Comparison of ENCODE assay signal across 7 mouse cellular contexts in genomic region chr2:84728191-84728590, GRCm38 (mm10). TPM values are rescaled to one million over a fixed set of nuclear protein-coding genes. Genes with fewer than 3 reads are reported as not detected.
DNase-seq lines count a peak whose midpoint lies in the region; ATAC-seq and TF ChIP-seq lines count a peak whose summit lies in the region.
"Not testable (repeated sequence)": the region's sequence is repeated elsewhere in the genome, so short reads cannot be mapped to it uniquely, and the experiment has no call there.

No protein-coding gene starts in this region.

- peaks cover 30% of the 10 kb centered on the region for H3K36me3 ChIP-seq in E14TG2a.4 (ENCODE audit: insufficient read depth, low read length)
- H3K36me3 ChIP-seq in forebrain, embryonic 12.5 days (replicated peaks), result peaks cover 22% of the 10 kb centered on the region
- not testable (repeated sequence) for H3K36me3 ChIP-seq in heart, embryonic 11.5 days (ENCODE audit: control insufficient read depth, insufficient read depth, low read length); midbrain, embryonic 15.5 days (replicated peaks)
- peaks cover 26% of the 10 kb centered on the region for H3K36me3 ChIP-seq in kidney, embryonic 15.5 days
- peaks cover 31% of the 10 kb centered on the region for H3K36me3 ChIP-seq in liver, embryonic 13.5 days
- H3K36me3 ChIP-seq in liver, postnatal 0 days (replicated peaks; ENCODE audit: insufficient read depth, low read length), result peaks cover 27% of the 10 kb centered on the region

- H3K4me3 ChIP-seq in E14TG2a.4 (replicated peaks; ENCODE audit: low read length), result peak overlapping the region; percentile 90; the same call in 1 of the 2 replicates
- not testable (repeated sequence) for H3K4me3 ChIP-seq in forebrain, embryonic 12.5 days (replicated peaks); heart, embryonic 11.5 days (ENCODE audit: low read depth, low read length); liver, postnatal 0 days (ENCODE audit: low read depth, low read length)
- H3K4me3 ChIP-seq in kidney, embryonic 15.5 days (replicated peaks), result peak overlapping the region; percentile 57; the same call in 1 of the 2 replicates
- peak overlapping the region; percentile 79 for H3K4me3 ChIP-seq in liver, embryonic 13.5 days (replicated peaks)
- H3K4me3 ChIP-seq in midbrain, embryonic 15.5 days, result peak overlapping the region; percentile 58; the same call in 1 of the 2 replicates

- not testable (repeated sequence) for ATAC-seq in forebrain, embryonic 12.5 days (ENCODE audit: low FRiP score); heart, embryonic 11.5 days (replicated peaks; ENCODE audit: insufficient number of reproducible peaks, low FRiP score, low TSS enrichment); kidney, embryonic 15.5 days (replicated peaks; ENCODE audit: low FRiP score); liver, embryonic 13.5 days (ENCODE audit: low read depth); liver, postnatal 0 days; midbrain, embryonic 15.5 days (replicated peaks)

- TF ChIP-seq EP300 in liver, postnatal 0 days (IDR thresholded peaks at IDR 0.05; ENCODE audit: low read depth), result not testable (repeated sequence)

- not testable (repeated sequence) for DNase-seq in liver, embryonic 13.5 days; liver, postnatal 0 days

- not testable (repeated sequence) for TF ChIP-seq CTCF in E14TG2a.4 (conservative IDR thresholded peaks at IDR 0.05; ENCODE audit: low read length); liver, postnatal 0 days (IDR thresholded peaks at IDR 0.05; ENCODE audit: low read depth)

- H3K27me3 ChIP-seq in E14TG2a.4 (ENCODE audit: insufficient read depth, low read length), result peaks cover 24% of the 10 kb centered on the region
- H3K27me3 ChIP-seq in forebrain, embryonic 12.5 days; heart, embryonic 11.5 days (ENCODE audit: control insufficient read depth, insufficient read depth, low read length); kidney, embryonic 15.5 days; liver, embryonic 13.5 days; liver, postnatal 0 days (ENCODE audit: insufficient read depth, low read length); midbrain, embryonic 15.5 days (replicated peaks): not testable (repeated sequence)

- H3K4me1 ChIP-seq in E14TG2a.4 (replicated peaks; ENCODE audit: low read depth, low read length), result peaks cover 40% of the 10 kb centered on the region
- H3K4me1 ChIP-seq in forebrain, embryonic 12.5 days, result peaks cover 23% of the 10 kb centered on the region
- not testable (repeated sequence) for H3K4me1 ChIP-seq in heart, embryonic 11.5 days (ENCODE audit: control insufficient read depth, insufficient read depth, low read length)
- H3K4me1 ChIP-seq in kidney, embryonic 15.5 days, result peaks cover 20% of the 10 kb centered on the region
- H3K4me1 ChIP-seq in liver, embryonic 13.5 days (replicated peaks), result peaks cover 89% of the 10 kb centered on the region
- peaks cover 48% of the 10 kb centered on the region for H3K4me1 ChIP-seq in liver, postnatal 0 days (ENCODE audit: insufficient read depth)
- H3K4me1 ChIP-seq in midbrain, embryonic 15.5 days, result peaks cover 31% of the 10 kb centered on the region

- not testable (repeated sequence) for H3K9me3 ChIP-seq in E14TG2a.4 (ENCODE audit: low read length); forebrain, embryonic 12.5 days; heart, embryonic 11.5 days (replicated peaks; ENCODE audit: control insufficient read depth, low read length); kidney, embryonic 15.5 days (replicated peaks); liver, embryonic 13.5 days (replicated peaks); liver, postnatal 0 days (ENCODE audit: low read length); midbrain, embryonic 15.5 days

- WGBS in forebrain, embryonic 12.5 days, result 81% methylated on average over 5 of the region's 5 CpGs
- WGBS in heart, embryonic 11.5 days (ENCODE audit: insufficient replicate concordance), result 74% methylated on average over 5 of the region's 5 CpGs
- whole genome bisulfite sequencing in kidney, embryonic 15.5 days, result 81% methylated on average over 5 of the region's 5 CpGs
- 80% methylated on average over 5 of the region's 5 CpGs for WGBS in liver, embryonic 13.5 days (ENCODE audit: insufficient replicate concordance)
- 80% methylated on average over 5 of the region's 5 CpGs for WGBS in liver, postnatal 0 days (ENCODE audit: insufficient replicate concordance)
- 83% methylated on average over 5 of the region's 5 CpGs for WGBS in midbrain, embryonic 15.5 days

- peak overlapping the region; percentile 68; the same call in 1 of the 2 replicates for H3K4me2 ChIP-seq in forebrain, embryonic 12.5 days
- peak overlapping the region; percentile 89; the same call in 1 of the 2 replicates for H3K4me2 ChIP-seq in heart, embryonic 11.5 days
- H3K4me2 ChIP-seq in kidney, embryonic 15.5 days, result not testable (repeated sequence)
- peak overlapping the region; percentile 72 for H3K4me2 ChIP-seq in liver, embryonic 13.5 days
- peak overlapping the region; percentile 80 for H3K4me2 ChIP-seq in liver, postnatal 0 days (ENCODE audit: low read depth, low read length)
- peak overlapping the region; percentile 72; the same call in 1 of the 2 replicates for H3K4me2 ChIP-seq in midbrain, embryonic 15.5 days

- not testable (repeated sequence) for H3K9ac ChIP-seq in forebrain, embryonic 12.5 days; heart, embryonic 11.5 days (ENCODE audit: low read depth, low read length); kidney, embryonic 15.5 days; liver, postnatal 0 days (replicated peaks); midbrain, embryonic 15.5 days
- peak overlapping the region; percentile 75; the same call in 1 of the 2 replicates for H3K9ac ChIP-seq in liver, embryonic 13.5 days

- H3K27ac ChIP-seq in forebrain, embryonic 12.5 days; heart, embryonic 11.5 days (ENCODE audit: low read depth, low read length); kidney, embryonic 15.5 days; midbrain, embryonic 15.5 days: not testable (repeated sequence)
- H3K27ac ChIP-seq in liver, embryonic 13.5 days, result peak overlapping the region; percentile 89; the same call in 1 of the 2 replicates
- peak overlapping the region; percentile 84; the same call in 1 of the 2 replicates for H3K27ac ChIP-seq in liver, postnatal 0 days (ENCODE audit: low read depth)

RNA-seq across cellular contexts. Expression of gene Clp1, which starts 1.0 kb away (rescaled TPM):
- polyA plus RNA-seq in forebrain, embryonic 12.5 days (2016; fragmentation: Nextera tagmentation; extraction: Ambion mirVana), result 39.9 and 40.7 TPM in 2 replicates
- polyA plus RNA-seq in heart, embryonic 11.5 days (2014; fragmentation: Nextera tagmentation; extraction: Ambion mirVana), result 26.6 and 30.4 TPM in 2 replicates
- 29.1 and 31.6 TPM in 2 replicates for polyA plus RNA-seq in kidney, embryonic 15.5 days (2015; fragmentation: Nextera tagmentation; extraction: Ambion mirVana)
- 60.3 and 69.1 TPM in 2 replicates for polyA plus RNA-seq in liver, embryonic 13.5 days (2015; fragmentation: Nextera tagmentation; extraction: Ambion mirVana)
- 31.7 and 32.1 TPM in 2 replicates for polyA plus RNA-seq in liver, postnatal 0 days (2015; fragmentation: Nextera tagmentation; extraction: Ambion mirVana)
- 24.4 and 25.2 TPM in 2 replicates for polyA plus RNA-seq in midbrain, embryonic 15.5 days (2015; fragmentation: Nextera tagmentation; extraction: Ambion mirVana)

RNA-seq across cellular contexts. Expression of gene Ypel4, which starts 5.7 kb away (rescaled TPM):
- 18.7 and 19.6 TPM in 2 replicates for polyA plus RNA-seq in forebrain, embryonic 12.5 days (2016; fragmentation: Nextera tagmentation; extraction: Ambion mirVana)
- 8.5 and 13.8 TPM in 2 replicates for polyA plus RNA-seq in heart, embryonic 11.5 days (2014; fragmentation: Nextera tagmentation; extraction: Ambion mirVana)
- polyA plus RNA-seq in kidney, embryonic 15.5 days (2015; fragmentation: Nextera tagmentation; extraction: Ambion mirVana), result 8.7 and 9.4 TPM in 2 replicates
- 57.8 and 64.2 TPM in 2 replicates for polyA plus RNA-seq in liver, embryonic 13.5 days (2015; fragmentation: Nextera tagmentation; extraction: Ambion mirVana)
- 18.4 and 20.9 TPM in 2 replicates for polyA plus RNA-seq in liver, postnatal 0 days (2015; fragmentation: Nextera tagmentation; extraction: Ambion mirVana)
- polyA plus RNA-seq in midbrain, embryonic 15.5 days (2015; fragmentation: Nextera tagmentation; extraction: Ambion mirVana), result 27.5 and 28.0 TPM in 2 replicates

RNA-seq across cellular contexts. Expression of gene Zdhhc5, which starts 13.2 kb away (rescaled TPM):
- 28.1 and 31.4 TPM in 2 replicates for polyA plus RNA-seq in forebrain, embryonic 12.5 days (2016; fragmentation: Nextera tagmentation; extraction: Ambion mirVana)
- polyA plus RNA-seq in heart, embryonic 11.5 days (2014; fragmentation: Nextera tagmentation; extraction: Ambion mirVana), result 29.2 and 31.0 TPM in 2 replicates
- polyA plus RNA-seq in kidney, embryonic 15.5 days (2015; fragmentation: Nextera tagmentation; extraction: Ambion mirVana), result 29.8 and 30.2 TPM in 2 replicates
- polyA plus RNA-seq in liver, embryonic 13.5 days (2015; fragmentation: Nextera tagmentation; extraction: Ambion mirVana), result 15.8 and 22.4 TPM in 2 replicates
- polyA plus RNA-seq in liver, postnatal 0 days (2015; fragmentation: Nextera tagmentation; extraction: Ambion mirVana), result 11.3 and 13.4 TPM in 2 replicates
- 19.0 and 19.9 TPM in 2 replicates for polyA plus RNA-seq in midbrain, embryonic 15.5 days (2015; fragmentation: Nextera tagmentation; extraction: Ambion mirVana)

RNA-seq across cellular contexts. Expression of gene Gm19426, which starts 15.3 kb away (rescaled TPM):
- polyA plus RNA-seq in forebrain, embryonic 12.5 days (2016; fragmentation: Nextera tagmentation; extraction: Ambion mirVana), result 9.4 and 10.2 TPM in 2 replicates
- polyA plus RNA-seq in heart, embryonic 11.5 days (2014; fragmentation: Nextera tagmentation; extraction: Ambion mirVana), result 6.6 and 6.9 TPM in 2 replicates
- polyA plus RNA-seq in kidney, embryonic 15.5 days (2015; fragmentation: Nextera tagmentation; extraction: Ambion mirVana), result 13.2 and 13.7 TPM in 2 replicates
- 1.5 and 2.2 TPM in 2 replicates for polyA plus RNA-seq in liver, embryonic 13.5 days (2015; fragmentation: Nextera tagmentation; extraction: Ambion mirVana)
- 1.2 and 1.3 TPM in 2 replicates for polyA plus RNA-seq in liver, postnatal 0 days (2015; fragmentation: Nextera tagmentation; extraction: Ambion mirVana)
- polyA plus RNA-seq in midbrain, embryonic 15.5 days (2015; fragmentation: Nextera tagmentation; extraction: Ambion mirVana), result 3.6 and 4.6 TPM in 2 replicates

RNA-seq across cellular contexts. Expression of gene Serping1, which starts 47.1 kb away (rescaled TPM):
- 27.6 and 30.3 TPM in 2 replicates for polyA plus RNA-seq in forebrain, embryonic 12.5 days (2016; fragmentation: Nextera tagmentation; extraction: Ambion mirVana)
- polyA plus RNA-seq in heart, embryonic 11.5 days (2014; fragmentation: Nextera tagmentation; extraction: Ambion mirVana), result 35.0 and 41.8 TPM in 2 replicates
- 86.7 and 109 TPM in 2 replicates for polyA plus RNA-seq in kidney, embryonic 15.5 days (2015; fragmentation: Nextera tagmentation; extraction: Ambion mirVana)
- polyA plus RNA-seq in liver, embryonic 13.5 days (2015; fragmentation: Nextera tagmentation; extraction: Ambion mirVana), result 34.0 and 39.6 TPM in 2 replicates
- polyA plus RNA-seq in liver, postnatal 0 days (2015; fragmentation: Nextera tagmentation; extraction: Ambion mirVana), result 344 and 356 TPM in 2 replicates
- polyA plus RNA-seq in midbrain, embryonic 15.5 days (2015; fragmentation: Nextera tagmentation; extraction: Ambion mirVana), result 32.9 and 37.0 TPM in 2 replicates
